Mouse (Mus musculus) adrenal gland, adult (tissue): Measurements from ENCODE around the gene Olfr539.
"Not testable (repeated sequence)": the region's sequence is repeated elsewhere in the genome, so short reads cannot be mapped to it uniquely, and the experiment has no call there.

ENCODE experiments used
- DNase-seq, 2 experiments: peaks; one replicate each; pipeline ENCODE4 v3.0.0; 2022 to 2023; ENCODE audit warnings: low spot score in 1 of 2; ENCODE audit not compliant: inconsistent age in 2 of 2

Gene Olfr539

DNA sequence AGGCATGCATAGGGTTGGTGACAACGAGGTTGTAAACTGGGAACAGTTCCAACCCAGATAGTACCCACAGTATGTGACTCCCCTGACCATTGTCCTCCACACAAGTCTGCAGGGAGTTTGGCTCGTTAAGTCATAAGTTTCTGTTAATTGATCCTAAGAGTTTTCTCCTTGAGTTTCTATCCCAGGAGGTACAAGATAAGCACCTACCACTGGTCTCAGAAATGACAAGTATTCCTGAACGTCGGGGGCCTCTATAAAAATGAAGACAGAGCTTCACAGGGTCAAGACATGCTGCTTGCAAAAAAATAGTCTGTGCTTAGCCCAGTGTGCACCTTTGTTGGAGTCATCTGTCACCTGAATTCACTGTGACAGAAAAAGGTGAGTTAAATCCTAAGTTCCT, at the start of gene Olfr539:
Olfr539 (plus strand) TSS at position 301 of the 400 bp plus-strand sequence.
- no peak for DNase-seq

DNA sequence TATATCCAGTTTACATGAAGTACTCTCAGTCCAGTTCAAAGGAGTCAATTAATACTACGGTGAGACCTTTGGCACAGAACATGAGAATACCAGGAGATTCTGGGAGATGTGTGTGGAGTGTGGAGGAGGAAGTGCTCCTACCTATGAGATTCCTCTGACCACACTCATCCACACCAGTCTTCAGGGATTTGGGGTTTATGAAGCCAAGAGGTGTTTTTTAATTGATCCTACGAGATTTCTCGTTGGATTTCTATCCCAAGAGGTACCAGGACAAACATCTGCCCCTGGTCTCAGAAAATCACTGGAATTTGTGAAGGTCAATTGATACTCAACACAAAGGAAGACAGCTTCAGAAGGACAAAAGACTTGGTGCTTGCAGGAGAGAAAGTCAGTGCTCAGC, 31.1 kb upstream of the Olfr539 start, which contains the start of gene Olfr61:
Olfr61 (plus strand) TSS at position 301 of the 400 bp plus-strand sequence.
- DNase-seq, result not testable (repeated sequence)

DNA sequence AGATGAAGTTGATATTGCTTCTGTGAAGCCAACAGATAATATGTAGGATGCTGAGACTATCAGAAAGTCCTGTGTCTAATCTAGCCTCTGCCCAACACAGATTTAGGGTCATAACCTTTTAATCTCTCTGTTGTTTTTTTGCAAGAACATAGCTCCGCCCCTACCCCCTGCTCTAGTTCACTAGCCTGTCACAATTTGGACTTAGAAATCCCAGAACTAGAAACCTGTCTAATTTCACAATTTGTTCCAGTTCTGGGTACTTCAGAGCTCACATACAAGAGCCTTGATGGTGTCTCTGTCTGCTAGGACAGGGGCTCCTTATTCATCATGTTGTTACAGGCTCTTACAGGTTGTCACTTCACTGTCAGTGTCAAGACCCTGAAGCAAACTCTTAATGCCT, 29.2 kb upstream of the Olfr539 start:
- DNase-seq, result no peak

DNA sequence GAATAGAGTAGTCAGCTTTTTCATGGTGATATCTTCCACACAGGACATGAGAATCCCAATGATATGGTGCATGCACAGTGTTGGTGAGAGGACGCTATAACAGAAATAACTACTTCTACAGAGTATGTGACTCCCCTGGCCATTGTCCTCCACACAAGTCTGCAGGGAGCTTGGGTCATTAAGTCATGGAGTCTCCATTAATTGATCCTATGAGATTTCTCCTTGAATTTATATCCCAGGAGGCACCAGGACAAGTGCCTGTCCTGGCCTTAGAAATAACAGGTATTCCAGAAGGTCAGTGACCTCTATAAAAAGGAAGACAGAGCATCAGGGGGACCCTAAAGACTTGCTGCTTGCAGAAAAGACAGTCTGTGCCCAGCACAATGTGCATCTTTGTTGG, 13.6 kb upstream of the Olfr539 start, which contains the start of gene Olfr53:
Olfr53 (plus strand) TSS at position 301 of the 400 bp plus-strand sequence.
- DNase-seq, result no peak

DNA sequence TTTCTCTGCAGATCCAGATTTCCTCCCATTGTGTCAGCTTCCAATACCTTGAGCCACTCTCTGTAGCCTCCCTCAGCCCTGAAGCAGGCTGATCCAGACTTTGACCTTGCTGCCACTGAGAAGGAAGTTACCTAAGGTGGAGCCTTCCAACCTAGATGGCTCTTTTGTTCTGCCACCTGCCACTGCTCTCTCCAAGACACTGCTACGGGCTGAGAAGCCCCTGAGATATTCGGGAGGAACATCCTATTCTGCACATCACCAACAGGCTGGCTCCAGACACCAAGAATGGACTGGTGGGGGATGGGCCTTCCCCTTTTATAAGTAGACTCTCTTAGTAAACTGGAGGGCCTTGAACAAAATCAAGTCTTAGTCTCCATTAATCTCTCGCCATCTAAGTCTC, 11.0 kb downstream of the Olfr539 start:
- DNase-seq, result not testable (repeated sequence)

DNA sequence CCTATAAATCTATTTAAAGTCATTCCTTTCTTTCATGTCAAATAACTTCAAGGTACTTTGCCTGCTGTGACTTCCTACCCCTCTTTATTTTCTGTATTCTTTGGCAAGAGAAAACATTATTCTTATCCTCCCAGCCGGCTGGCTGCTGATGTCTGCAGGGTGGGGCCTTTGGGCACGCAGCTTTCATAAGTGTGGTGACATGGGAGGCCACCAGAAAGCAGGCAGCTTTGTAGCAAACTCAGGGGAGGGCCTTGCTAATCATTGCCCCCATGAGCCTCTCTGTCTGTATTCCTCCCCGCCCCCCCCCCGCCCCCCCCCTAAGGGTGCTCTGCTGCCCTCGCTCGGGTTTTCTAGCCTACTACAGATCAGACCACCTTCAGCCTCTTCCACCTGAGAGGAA, 16.1 kb downstream of the Olfr539 start:
- no peak for DNase-seq

DNA sequence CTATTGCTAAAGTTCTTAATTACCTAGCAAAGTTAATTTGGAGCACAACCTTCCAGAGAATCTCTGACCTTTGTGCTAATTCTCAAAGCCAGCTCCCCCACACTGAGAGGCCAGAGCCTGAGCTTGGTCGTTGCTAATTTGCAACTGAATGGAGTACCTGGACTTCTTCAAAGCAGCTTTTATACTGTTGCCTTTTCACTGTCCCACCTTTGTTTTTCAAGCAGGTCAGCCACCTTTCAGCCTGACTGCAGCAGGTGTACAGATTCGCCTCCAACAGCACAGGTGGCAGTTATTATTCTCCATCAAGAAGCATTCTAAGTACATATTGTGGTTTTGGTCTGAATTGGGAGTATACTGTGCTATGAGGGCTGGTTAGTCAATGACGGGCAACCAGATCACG, 19.9 kb downstream of the Olfr539 start:
- not testable (repeated sequence) for DNase-seq

DNA sequence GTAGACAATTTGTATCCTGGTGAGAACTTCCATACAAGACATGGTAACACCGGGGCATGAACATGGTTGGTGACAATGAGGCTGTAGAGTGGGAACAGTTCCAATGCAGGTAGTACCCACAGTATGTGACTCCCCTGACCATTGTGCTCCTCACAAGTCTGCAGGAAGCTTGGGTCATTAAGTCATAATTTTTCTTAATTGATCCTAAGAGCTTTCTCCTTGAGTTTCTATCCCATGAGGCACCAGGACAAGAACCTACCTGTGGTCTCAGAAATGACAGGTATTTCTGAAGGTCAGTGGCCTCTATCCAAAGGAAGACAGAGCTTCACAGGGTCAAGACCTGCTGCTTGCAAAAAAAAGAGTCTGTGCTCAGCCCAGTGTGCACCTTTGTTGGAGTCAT, 21.9 kb downstream of the Olfr539 start, which contains the start of gene Olfr45:
Olfr45 (plus strand) TSS at position 301 of the 400 bp plus-strand sequence.
- DNase-seq, result no peak

DNA sequence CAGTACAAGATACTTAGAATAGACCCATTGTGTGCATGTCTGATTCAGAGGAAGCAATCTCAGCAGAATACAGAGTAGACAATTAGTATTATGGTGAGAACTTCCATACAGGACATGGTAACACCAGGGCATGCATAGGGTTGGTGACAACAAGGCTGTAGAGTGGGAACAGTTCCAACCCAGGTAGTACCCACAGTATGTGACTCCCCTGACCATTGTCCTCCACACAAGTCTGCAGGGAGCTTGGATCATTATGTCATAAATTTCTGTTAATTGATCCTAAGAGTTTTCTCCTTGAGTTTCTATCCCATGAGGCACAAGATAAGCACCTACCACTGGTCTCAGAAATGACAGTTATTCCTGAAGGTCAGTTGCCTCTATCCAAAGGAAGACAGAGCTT, 37.2 kb downstream of the Olfr539 start, which contains the start of gene Olfr541:
Olfr541 (plus strand) TSS at position 301 of the 400 bp plus-strand sequence.
- DNase-seq, result no peak

DNA sequence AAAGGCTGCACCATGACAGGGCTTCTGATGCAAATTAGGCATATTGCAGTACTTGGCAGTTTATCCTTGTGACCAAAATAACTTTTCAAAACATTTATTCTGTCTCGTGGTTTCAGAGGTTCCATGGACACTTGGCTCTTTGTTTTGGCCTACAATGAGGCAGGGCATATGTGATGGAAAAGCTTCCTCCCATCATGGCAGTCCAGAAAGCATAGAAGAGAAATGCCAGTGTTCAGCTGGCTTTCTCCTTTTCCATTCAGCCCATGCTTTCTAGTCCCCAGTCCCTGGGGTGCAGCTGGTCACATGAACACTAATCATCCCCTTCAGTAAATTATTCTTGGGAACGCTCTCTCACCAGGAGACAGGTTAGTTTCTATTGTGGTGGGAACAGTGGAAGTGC, 46.6 kb downstream of the Olfr539 start:
- no peak for DNase-seq

DNA sequence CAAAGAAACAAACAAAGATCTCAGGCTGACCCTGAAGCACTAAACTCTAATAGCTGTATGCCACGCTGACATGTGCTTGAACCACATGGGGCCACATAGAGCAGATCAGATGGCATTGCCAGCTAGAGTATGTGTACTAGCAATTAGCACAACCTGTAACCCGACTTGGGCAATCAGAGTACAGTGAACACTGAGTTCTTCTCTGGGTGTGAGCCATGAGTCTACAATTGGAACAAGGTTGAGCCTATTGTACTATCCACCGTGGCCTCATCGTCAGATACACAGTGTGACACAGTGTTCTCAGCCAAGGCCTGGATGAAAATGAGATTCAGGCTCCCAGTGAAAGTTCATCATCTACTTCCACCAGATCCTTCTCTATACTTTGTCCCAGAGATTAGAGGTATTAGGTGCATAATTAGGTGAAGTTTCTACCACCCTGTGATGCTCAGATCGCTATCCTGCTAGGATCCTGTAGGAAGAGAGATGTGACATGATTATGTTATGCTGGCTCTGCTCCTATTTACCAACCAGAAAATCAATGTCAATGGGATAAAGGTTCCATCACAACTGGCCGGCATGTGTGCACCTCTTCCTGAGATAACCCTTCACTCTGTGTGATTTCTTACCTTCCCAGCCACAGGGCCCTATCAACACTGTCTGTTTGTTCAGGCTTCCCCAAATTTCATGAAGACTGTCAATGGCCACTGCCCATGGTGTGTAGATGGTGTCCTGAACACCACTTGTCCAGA, 48.0 kb downstream of the Olfr539 start:
- peak in 1 of 2 experiments; percentile 25 for DNase-seq

DNA sequence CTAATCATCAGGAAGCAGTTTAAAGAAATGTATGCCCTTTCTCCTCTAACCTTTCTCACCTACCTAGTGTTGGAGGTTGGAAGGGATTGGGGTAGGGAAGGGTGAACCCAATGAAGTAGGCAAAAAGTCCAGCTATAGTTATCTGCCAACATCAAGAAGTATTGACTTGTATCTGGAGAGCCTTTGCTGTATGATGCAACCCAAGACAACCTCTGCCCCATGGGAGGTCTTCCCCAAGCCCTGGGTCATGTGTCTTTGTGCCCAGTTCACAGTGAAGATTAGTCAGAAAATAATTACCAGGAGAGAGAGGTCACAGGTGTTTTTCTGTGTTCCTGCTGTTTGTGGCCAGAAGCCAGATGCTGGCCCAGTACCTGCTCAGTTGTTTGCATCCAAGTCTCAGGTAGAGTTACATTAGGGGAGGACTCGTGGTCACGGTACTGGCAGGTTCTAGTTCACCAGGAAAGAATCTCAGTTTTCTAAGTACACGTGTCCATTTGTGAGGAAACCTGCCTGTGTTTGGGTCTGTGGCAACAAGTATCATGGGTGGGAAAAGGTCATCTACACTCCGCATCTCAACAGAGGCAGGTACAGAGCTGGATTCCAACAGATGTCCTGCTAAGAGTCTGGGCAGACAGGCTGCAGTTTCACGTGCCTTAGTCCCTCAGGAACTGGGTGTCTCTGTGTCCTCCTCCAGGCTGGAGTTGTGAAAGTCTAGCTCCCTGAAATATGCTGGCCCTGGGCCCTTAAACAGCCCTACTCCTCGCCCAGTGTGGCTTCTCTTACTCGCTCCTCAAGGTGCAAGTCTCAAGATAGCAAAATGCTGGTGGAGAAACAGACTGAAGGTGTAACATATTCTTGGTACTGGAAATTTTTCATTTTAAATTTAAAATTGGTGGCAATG, 57.7 kb downstream of the Olfr539 start:
- DNase-seq, result peak in 1 of 2 experiments; percentile 60

DNA sequence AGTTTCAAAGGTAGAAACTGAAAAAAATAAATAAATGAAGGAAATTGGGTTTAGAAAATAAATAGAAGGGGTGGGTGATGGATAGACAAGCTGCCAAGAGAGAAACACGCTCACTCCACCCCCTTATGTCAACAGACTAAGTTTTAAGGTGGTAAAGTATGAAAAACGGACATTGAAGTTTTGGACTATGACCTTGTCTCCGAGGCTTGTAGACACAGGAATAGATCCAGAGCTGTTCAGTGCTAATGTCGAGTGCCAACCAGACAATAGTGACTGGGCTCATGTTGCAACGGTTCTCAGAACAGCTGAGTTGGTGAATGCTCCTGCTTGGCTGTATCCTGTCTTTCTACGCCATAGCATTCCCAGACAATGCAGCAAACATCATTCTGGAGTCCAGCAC, 61.4 kb downstream of the Olfr539 start:
- no peak for DNase-seq

DNA sequence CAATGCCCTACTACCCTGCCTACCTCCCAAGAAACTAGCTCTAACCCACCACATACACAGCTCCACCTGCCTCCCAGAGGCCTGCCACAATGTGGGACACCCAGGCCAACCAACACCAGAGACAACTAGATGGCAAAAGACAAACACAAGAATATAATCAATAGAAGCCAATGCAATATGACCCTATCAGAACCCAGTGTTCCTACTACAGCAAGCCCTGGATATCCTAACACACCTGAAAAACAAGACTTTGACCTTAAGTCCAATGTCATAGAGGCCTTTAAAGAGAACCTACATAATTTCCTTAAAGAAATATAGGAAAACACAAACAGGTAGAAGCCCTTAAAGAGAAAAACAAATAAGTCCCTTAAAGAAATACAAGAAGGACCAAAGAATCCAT, 65.8 kb downstream of the Olfr539 start:
- DNase-seq, result no peak
